Mouse (Mus musculus): ENCODE data around the gene Basp1.

The Basp1 gene

DNA sequence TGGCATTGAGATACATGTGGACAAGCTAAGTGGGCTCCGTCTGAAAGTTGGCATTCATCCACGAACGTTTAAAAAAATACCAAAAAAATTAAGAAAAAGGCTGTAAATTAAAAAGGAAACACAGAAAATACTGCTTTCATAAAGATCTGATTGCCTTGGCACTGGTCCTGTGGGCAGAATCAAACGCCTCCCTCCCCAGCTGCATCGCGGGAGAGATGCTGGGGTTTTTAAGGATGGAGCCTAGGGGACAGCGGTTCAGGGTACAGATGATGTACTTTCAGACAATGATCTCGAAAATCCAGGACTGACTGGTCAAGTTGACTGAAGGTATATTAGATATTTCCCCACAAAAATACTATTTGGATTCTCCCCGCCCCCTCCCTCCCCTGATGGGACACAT lies 49.9 kb downstream of the Basp1 start:
- no peak for DNase-seq (ENCODE audit: low spot score)

GRCm38 (mm10) chr15:25360825-25361224 lies 52.7 kb downstream of the Basp1 start:
- no peak for DNase-seq (ENCODE audit: low spot score)

DNA sequence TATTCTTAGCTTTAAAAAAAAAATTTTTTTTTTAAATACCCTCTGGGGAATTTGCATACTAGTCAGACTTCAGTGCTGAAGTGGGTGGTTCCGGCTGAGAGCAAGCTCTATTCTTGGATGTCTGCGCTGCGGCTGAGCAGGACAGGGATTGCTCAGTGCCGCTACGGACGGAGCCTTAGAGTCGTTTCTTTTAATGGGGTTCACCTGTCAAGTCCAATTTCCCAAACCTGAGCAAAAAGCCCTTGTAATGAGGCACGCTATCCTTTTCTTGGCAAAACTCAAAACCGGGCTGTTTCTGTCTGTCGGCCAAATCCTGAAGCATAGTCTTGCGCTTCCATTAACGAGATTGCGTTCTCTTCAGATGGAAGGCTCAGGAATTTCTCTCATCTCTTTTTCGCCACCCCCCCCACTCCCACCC lies 54.9 kb downstream of the Basp1 start:
- no peak for DNase-seq (ENCODE audit: low spot score)

DNA sequence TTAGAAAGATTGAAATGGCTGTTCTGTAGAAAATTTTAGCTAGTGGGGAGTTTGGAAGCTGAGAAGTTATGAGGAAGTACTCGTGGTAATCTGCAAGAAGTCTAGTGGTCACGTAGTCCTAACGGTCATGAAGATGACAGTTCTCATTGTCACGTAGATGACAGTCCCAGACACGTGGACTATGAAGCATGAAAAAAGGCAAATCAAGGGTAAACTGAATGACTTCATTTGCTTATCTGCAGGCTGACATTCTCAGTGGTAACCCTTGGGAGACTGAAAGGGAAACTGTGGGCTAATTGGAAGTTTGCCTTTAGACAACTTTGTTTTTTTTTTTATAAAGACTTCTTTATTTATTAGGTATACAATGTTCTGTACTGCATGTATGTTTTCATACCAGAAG lies 58.2 kb downstream of the Basp1 start:
- DNase-seq (ENCODE audit: low spot score), result no peak

DNA sequence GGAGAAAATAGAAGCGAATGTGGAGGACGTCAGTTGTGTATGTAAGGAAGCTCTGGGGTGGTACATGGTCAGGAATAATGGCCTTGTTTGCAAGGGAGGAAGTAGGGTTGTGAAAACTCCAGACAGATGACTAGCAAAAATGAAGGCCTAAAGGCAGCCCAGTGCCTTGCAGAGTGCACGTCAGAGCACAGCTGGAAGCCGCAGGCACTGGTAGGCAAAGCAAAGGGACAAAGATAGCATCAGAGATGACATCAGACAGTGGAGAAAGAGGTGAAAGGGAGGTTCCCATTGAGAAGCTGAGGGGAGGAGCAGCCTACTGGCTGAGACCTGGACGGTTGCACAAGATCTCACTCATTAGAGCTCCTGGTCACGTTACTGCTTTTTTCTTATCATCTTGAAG lies 58.8 kb downstream of the Basp1 start:
- DNase-seq (ENCODE audit: low spot score), result no peak

DNA sequence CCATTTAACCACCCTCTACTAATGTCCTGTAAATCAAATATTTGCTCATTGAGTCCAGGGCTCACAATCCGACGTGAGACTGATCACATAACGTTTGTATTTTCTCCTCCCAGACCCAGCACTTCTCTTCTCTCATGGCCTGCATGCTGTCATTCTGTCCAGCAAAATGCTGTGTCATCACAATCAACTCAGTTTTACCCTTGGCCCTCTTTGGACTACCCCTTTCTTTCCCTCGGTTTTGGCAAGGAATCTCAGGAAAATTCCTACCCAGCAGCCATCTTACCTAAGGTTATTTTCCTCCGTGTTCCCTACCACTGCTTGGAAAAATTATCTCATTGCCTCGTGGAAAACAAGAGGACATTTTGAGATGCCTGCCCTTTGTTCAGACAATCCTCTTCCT lies 60.1 kb downstream of the Basp1 start:
- DNase-seq (ENCODE audit: low spot score), result no peak

DNA sequence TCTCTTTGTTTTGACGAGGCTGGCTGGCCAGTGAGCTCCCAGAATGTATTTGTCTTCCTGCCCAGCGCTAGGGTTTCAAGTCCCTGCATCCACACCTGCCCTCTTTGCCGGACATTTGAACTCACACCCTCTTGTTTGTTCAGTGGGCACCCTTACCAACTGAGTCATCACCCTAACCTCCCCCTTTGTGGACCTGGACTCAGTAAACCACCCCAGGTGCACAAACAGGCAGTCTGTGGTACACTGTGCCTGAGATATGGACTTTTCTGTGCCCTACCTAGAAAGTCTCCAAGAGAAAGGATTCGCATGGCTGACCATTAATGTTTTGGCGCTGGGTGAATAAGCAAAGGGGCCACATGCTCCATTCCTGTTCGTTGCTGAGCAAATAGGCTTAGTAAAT lies 70.3 kb downstream of the Basp1 start:
- no peak for DNase-seq (ENCODE audit: low spot score)

GRCm38 (mm10) chr15:25335277-25335676 lies 78.3 kb downstream of the Basp1 start:
- DNase-seq (ENCODE audit: low spot score), result no peak

GRCm38 (mm10) chr15:25331877-25332445 lies 81.6 kb downstream of the Basp1 start:
- DNase-seq (ENCODE audit: low spot score), result no peak

- no peak for DNase-seq (ENCODE audit: low spot score)
These were observed 82.6 kb downstream of the Basp1 start for GRCm38 (mm10) chr15:25330946-25331345.

DNA sequence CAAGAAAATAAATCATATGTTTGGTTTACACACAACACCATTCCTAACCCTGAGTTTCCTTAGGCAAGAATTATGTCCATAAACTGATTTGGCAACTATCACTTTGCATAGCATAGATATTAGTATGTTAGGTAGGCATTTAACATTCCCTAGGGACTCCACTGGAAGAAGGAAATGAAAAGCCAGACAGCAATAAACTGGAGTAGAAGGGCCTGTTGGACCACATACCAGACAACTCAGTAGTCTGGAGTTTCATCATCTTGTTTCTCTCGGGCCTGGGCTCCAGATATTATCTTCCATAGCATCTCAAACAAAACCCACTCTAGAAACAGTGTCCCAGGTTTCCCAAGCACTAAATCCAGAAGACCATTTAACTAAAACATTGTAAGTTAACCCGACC lies 91.0 kb downstream of the Basp1 start:
- no peak for DNase-seq (ENCODE audit: low spot score)

GRCm38 (mm10) chr15:25322111-25322510 lies 91.5 kb downstream of the Basp1 start:
- DNase-seq (ENCODE audit: low spot score), result no peak

GRCm38 (mm10) chr15:25321636-25322035 lies 91.9 kb downstream of the Basp1 start:
- no peak for DNase-seq (ENCODE audit: low spot score)

- no peak for DNase-seq (ENCODE audit: low spot score)
These were observed 99.1 kb downstream of the Basp1 start for GRCm38 (mm10) chr15:25314471-25314870.
